Mouse (Mus musculus) heart, postnatal 0 days (tissue): ENCODE data around the gene Farp1.

Experiments used
- CTCF ChIP-seq: IDR thresholded peaks from 2 replicates; pipeline ENCODE4 v1.5.1; 2016; ENCODE audit warnings: antibody characterized with exemption, control low read depth, low read depth
- EP300 ChIP-seq: IDR thresholded peaks from 2 replicates; pipeline ENCODE4 v1.6.1; 2016; ENCODE audit warnings: antibody characterized with exemption, low read depth

GRCm38 (mm10) chr14:121092517-121092916 lies 57.5 kb downstream of the Farp1 start:
- no peak for TF ChIP-seq CTCF
- no peak for TF ChIP-seq EP300
